22 mouse cellular contexts compared by ENCODE assay signal in the genomic region with DNA sequence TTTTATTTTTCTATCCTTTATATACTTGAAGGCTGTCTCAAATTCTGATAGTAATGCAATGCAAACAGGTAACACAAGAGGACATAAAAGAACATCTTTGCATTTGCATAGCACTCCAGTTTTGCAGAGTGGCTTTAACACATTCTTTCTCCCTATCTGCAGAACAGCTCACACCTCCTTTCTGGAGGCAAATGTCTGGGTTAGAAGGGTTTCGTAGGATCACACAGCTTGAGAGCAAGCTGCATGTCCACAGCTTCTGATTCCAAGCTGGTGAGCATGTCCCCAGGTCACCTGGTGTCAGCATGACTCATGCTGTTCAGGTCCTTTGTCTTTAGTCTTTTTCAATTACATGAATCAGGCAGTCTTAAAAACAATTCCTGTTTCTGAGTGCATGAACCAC.
A peak's percentile ranks its signal among the peaks of the same experiment; 100 is the strongest.
DNase-seq lines count a peak whose midpoint lies in the region; ATAC-seq lines count a peak whose summit lies in the region.
"Had no signal": no experiment of that assay in that cellular context is flagged by ENCODE, and none has a peak within 500 bp of the region (broad histone marks: within the 10 kb centered on the region; RNA-seq: fewer than 3 reads in every experiment).

No protein-coding gene starts in this region.

- H3K9ac ChIP-seq in hindbrain, embryonic 13.5 days = no peak overlapping the region
- H3K9ac ChIP-seq: embryonic facial prominence, embryonic 12.5 days; forebrain, embryonic 13.5 days; forebrain, embryonic 15.5 days; forebrain, postnatal 0 days had no signal

- WGBS in hindbrain, embryonic 13.5 days = 79% methylated on average over 1 of the region's 1 CpGs

- H3K27me3 ChIP-seq in hindbrain, embryonic 13.5 days = no peaks in the 10 kb centered on the region
- H3K27me3 ChIP-seq: CH12.LX; embryonic facial prominence, embryonic 12.5 days; forebrain, embryonic 13.5 days; forebrain, embryonic 15.5 days had no signal

- ATAC-seq in hindbrain, embryonic 13.5 days (ENCODE audit: low FRiP score) = no peak
- no peak for ATAC-seq in megakaryocyte, adult 5-6 weeks (ENCODE audit: poor library complexity, severe bottlenecking)
- ATAC-seq: CD4-positive, CD25-positive, alpha-beta regulatory T cell, adult 4 months; forebrain, embryonic 13.5 days; forebrain, embryonic 15.5 days; forebrain, postnatal 0 days had no signal

- no peaks in the 10 kb centered on the region for H3K4me1 ChIP-seq in hindbrain, embryonic 13.5 days (replicated peaks)
- H3K4me1 ChIP-seq: embryonic facial prominence, embryonic 10.5 days; embryonic facial prominence, embryonic 12.5 days; forebrain, embryonic 13.5 days; forebrain, embryonic 15.5 days had no signal

- no peaks in the 10 kb centered on the region for H3K9me3 ChIP-seq in hindbrain, embryonic 13.5 days
- H3K9me3 ChIP-seq: embryonic facial prominence, embryonic 10.5 days; embryonic facial prominence, embryonic 12.5 days; forebrain, embryonic 13.5 days; forebrain, embryonic 15.5 days; G1E had no signal

- no peaks in the 10 kb centered on the region for H3K36me3 ChIP-seq in hindbrain, embryonic 13.5 days
- H3K36me3 ChIP-seq: embryonic facial prominence, embryonic 10.5 days; embryonic facial prominence, embryonic 12.5 days; forebrain, embryonic 15.5 days; G1E had no signal

- no peak overlapping the region for H3K27ac ChIP-seq in hindbrain, embryonic 13.5 days
- H3K27ac ChIP-seq: embryonic facial prominence, embryonic 10.5 days; embryonic facial prominence, embryonic 12.5 days; forebrain, embryonic 13.5 days; forebrain, embryonic 15.5 days had no signal

- H3K4me2 ChIP-seq in hindbrain, embryonic 13.5 days = no peak overlapping the region
- H3K4me2 ChIP-seq: embryonic facial prominence, embryonic 12.5 days; forebrain, embryonic 13.5 days; forebrain, embryonic 15.5 days had no signal

- no peak overlapping the region for H3K4me3 ChIP-seq in hindbrain, embryonic 13.5 days
- H3K4me3 ChIP-seq: embryonic facial prominence, embryonic 10.5 days; embryonic facial prominence, embryonic 12.5 days; forebrain, embryonic 13.5 days; forebrain, embryonic 15.5 days had no signal

- peak; percentile 2 for DNase-seq in NIH3T3 (ENCODE audit: low read depth)
- DNase-seq in R1 (ENCODE audit: low read depth, low spot score) = peak; percentile 2
- no peak for DNase-seq in left cerebral cortex, adult 11 months (ENCODE audit: low spot score)
- DNase-seq: adrenal gland, adult 2 months; adrenal gland, postnatal 10 days; adrenal gland, postnatal 25 days; B cell, adult 2 months; cerebellum, adult 11-12 months; cerebellum, adult 2 months; cerebellum, adult 9-10 months; cerebellum, postnatal 10 days; cerebellum, postnatal 25 days; forebrain, postnatal 0 days had no signal
